Mouse (Mus musculus) cerebellum, adult 2 months (tissue): ENCODE measurements at regions not wholly inside any gene's neighbourhood (a gene's known extent, or its start where the extent isn't known, plus 50 kb on each side); places are given as distances from the start of the nearest gene placed in this dataset.

Experiments
- CTCF ChIP-seq: fragments of 200-500 bp; IDR thresholded peaks from 2 replicates; pipeline ENCODE4 v1.5.1; 2011; ENCODE audit warnings: low read depth, mild to moderate bottlenecking, control low read depth, low read length, moderate library complexity, borderline replicate concordance; ENCODE audit not compliant: insufficient read depth
- POLR2A ChIP-seq: fragments of 200-500 bp; IDR thresholded peaks from 2 replicates; pipeline ENCODE4 v1.6.1; 2011; ENCODE audit warnings: low read length, control low read depth, borderline replicate concordance; ENCODE audit not compliant: insufficient read depth

GRCm38 (mm10) chr10:99678096-99678495 lies 81.4 kb downstream of the Csl start:
- TF ChIP-seq POLR2A (no peak), CTCF (no peak)
